Comparison of ENCODE assay signal across 27 mouse cellular contexts in the genomic region with DNA sequence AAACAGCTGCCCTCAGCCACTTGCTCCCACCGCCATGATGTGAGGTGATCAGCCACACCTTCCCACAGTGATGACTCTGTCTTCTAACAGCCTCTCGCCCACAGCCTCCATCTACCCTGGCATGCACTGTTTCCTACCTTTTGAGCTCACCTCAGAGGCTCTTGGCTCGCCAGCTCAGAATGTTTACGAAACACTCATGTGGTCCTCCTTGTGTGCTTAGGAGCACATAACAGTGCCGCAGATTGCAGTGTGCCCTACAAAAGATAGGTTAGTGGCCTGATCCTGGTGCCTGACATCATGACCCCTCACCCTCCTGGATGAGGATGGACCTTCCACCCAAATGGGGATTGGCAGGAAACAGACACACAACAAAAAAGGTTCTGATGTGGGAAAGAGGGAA.
DNase-seq lines count a peak whose midpoint lies in the region; ATAC-seq and TF ChIP-seq lines count a peak whose summit lies in the region.
"Had no signal": no experiment of that assay in that cellular context is flagged by ENCODE, and none has a peak within 500 bp of the region (broad histone marks: within the 10 kb centered on the region; RNA-seq: fewer than 3 reads in every experiment).

No protein-coding gene starts in this region.

- TF ChIP-seq POLR2A in liver, adult 2 months (IDR thresholded peaks at IDR 0.05; ENCODE audit: extremely low read depth, insufficient read depth, low read length): no peak

- peak overlapping the region; percentile 43 for H3K27ac ChIP-seq in liver, adult 2 months (replicated peaks; ENCODE audit: insufficient read depth, low read depth, low read length)
- H3K27ac ChIP-seq in liver, embryonic 12.5 days: no peak overlapping the region
- peak overlapping the region; percentile 54; the same call in 1 of the 2 replicates for H3K27ac ChIP-seq in lung, embryonic 14.5 days (ENCODE audit: low read depth)
- H3K27ac ChIP-seq in lung, postnatal 0 days (ENCODE audit: low read length): peak overlapping the region; percentile 66
- 0 out of 2 replicates have a peak overlapping the region, but pooled peaks have one; percentile 18 for H3K27ac ChIP-seq in stomach, postnatal 0 days (replicated peaks)
- H3K27ac ChIP-seq: hindbrain, embryonic 13.5 days; limb, embryonic 12.5 days; liver, embryonic 14.5 days; neural tube, embryonic 12.5 days had no signal

- peaks cover 12% of the 10 kb centered on the region for H3K4me1 ChIP-seq in liver, adult 2 months (ENCODE audit: control insufficient read depth, insufficient read depth, low read length)
- H3K4me1 ChIP-seq in liver, embryonic 12.5 days: no peaks in the 10 kb centered on the region
- H3K4me1 ChIP-seq in lung, embryonic 14.5 days (ENCODE audit: insufficient read depth): 0 out of 2 replicates have a peak, but pooled peaks cover 7% of the 10 kb centered on the region
- no peaks in the 10 kb centered on the region; the same call in 1 of the 2 replicates for H3K4me1 ChIP-seq in lung, postnatal 0 days (ENCODE audit: insufficient read depth, low read depth, low read length)
- no peaks in the 10 kb centered on the region; the same call in 1 of the 2 replicates for H3K4me1 ChIP-seq in stomach, postnatal 0 days (replicated peaks; ENCODE audit: control insufficient read depth, insufficient read depth)

- no peaks in the 10 kb centered on the region for H3K9me3 ChIP-seq in liver, embryonic 12.5 days (replicated peaks)
- H3K9me3 ChIP-seq in lung, embryonic 14.5 days (ENCODE audit: low read depth, low read length): no peaks in the 10 kb centered on the region
- H3K9me3 ChIP-seq in lung, postnatal 0 days (ENCODE audit: low read length): no peaks in the 10 kb centered on the region
- no peaks in the 10 kb centered on the region for H3K9me3 ChIP-seq in stomach, postnatal 0 days (ENCODE audit: control insufficient read depth, low read length)
- H3K9me3 ChIP-seq: hindbrain, embryonic 13.5 days had no signal

- no peaks in the 10 kb centered on the region for H3K27me3 ChIP-seq in liver, adult 2 months (ENCODE audit: control insufficient read depth, insufficient read depth, low read length)
- H3K27me3 ChIP-seq in liver, embryonic 12.5 days (replicated peaks): no peaks in the 10 kb centered on the region
- no peaks in the 10 kb centered on the region for H3K27me3 ChIP-seq in lung, embryonic 14.5 days (ENCODE audit: insufficient read depth, low read length)
- H3K27me3 ChIP-seq in lung, postnatal 0 days (replicated peaks; ENCODE audit: insufficient read depth, low read length): no peaks in the 10 kb centered on the region
- no peaks in the 10 kb centered on the region for H3K27me3 ChIP-seq in stomach, postnatal 0 days (ENCODE audit: control insufficient read depth, insufficient read depth, low read length)
- H3K27me3 ChIP-seq: limb, embryonic 12.5 days had no signal

- WGBS in liver, adult 2 months: 32% methylated on average over 5 of the region's 5 CpGs
- 74% methylated on average over 5 of the region's 5 CpGs for WGBS in liver, embryonic 12.5 days (ENCODE audit: insufficient replicate concordance)
- 69% methylated on average over 5 of the region's 5 CpGs for WGBS in lung, embryonic 14.5 days
- 61% methylated on average over 5 of the region's 5 CpGs for WGBS in lung, postnatal 0 days
- 80% methylated on average over 5 of the region's 5 CpGs for WGBS in stomach, postnatal 0 days

- peak; percentile 93 for DNase-seq in liver, adult 2 months (ENCODE audit: extremely low read depth, low read depth, low spot score)
- no peak for DNase-seq in lung, embryonic 14.5 days
- DNase-seq in lung, postnatal 0 days (ENCODE audit: low spot score): peak; percentile 82
- DNase-seq in stomach, postnatal 0 days (ENCODE audit: low spot score): no peak
- DNase-seq in heart, postnatal 4 days: no peak
- DNase-seq in urinary bladder, postnatal 14 days (ENCODE audit: low spot score): no peak
- DNase-seq: adrenal gland, postnatal 36 days; cerebellum, adult 18-20 months; cerebellum, postnatal 25 days; gastrocnemius, postnatal 14 days; heart, postnatal 36 days; kidney, adult 8-10 months; kidney, postnatal 14 days; right cerebral cortex, postnatal 4 days; thymus, adult 2 months; thymus, postnatal 36 days had no signal

- no peaks in the 10 kb centered on the region for H3K36me3 ChIP-seq in liver, adult 2 months (ENCODE audit: control insufficient read depth, insufficient read depth, low read length)
- no peaks in the 10 kb centered on the region for H3K36me3 ChIP-seq in liver, embryonic 12.5 days
- no peaks in the 10 kb centered on the region for H3K36me3 ChIP-seq in lung, embryonic 14.5 days (ENCODE audit: insufficient read depth)
- H3K36me3 ChIP-seq in lung, postnatal 0 days (ENCODE audit: insufficient read depth, low read length): no peaks in the 10 kb centered on the region
- H3K36me3 ChIP-seq in stomach, postnatal 0 days (ENCODE audit: control insufficient read depth, insufficient read depth, low read length): no peaks in the 10 kb centered on the region
- H3K36me3 ChIP-seq: hindbrain, embryonic 13.5 days; limb, embryonic 12.5 days; neural tube, embryonic 12.5 days had no signal

- TF ChIP-seq EP300 in lung, postnatal 0 days (IDR thresholded peaks at IDR 0.05): peak; percentile 65
- no peak for TF ChIP-seq EP300 in stomach, postnatal 0 days (optimal IDR thresholded peaks at IDR 0.05)

- H3K79me2 ChIP-seq in liver, adult 2 months (ENCODE audit: control insufficient read depth, insufficient read depth, low read length): no peaks in the 10 kb centered on the region

- no peak overlapping the region for H3K9ac ChIP-seq in liver, adult 2 months (ENCODE audit: low read depth, low read length)
- H3K9ac ChIP-seq in liver, embryonic 12.5 days: no peak overlapping the region
- no peak overlapping the region for H3K9ac ChIP-seq in lung, embryonic 14.5 days
- no peak overlapping the region for H3K9ac ChIP-seq in lung, postnatal 0 days (replicated peaks; ENCODE audit: low read depth)
- no peak overlapping the region; the same call in 1 of the 2 replicates for H3K9ac ChIP-seq in stomach, postnatal 0 days (ENCODE audit: low read length)
- H3K9ac ChIP-seq: hindbrain, embryonic 13.5 days; limb, embryonic 12.5 days; liver, embryonic 14.5 days; neural tube, embryonic 12.5 days had no signal

- ATAC-seq in liver, embryonic 12.5 days: no peak
- ATAC-seq in lung, embryonic 14.5 days (ENCODE audit: insufficient read depth): no peak
- ATAC-seq in lung, postnatal 0 days: peak; percentile 84
- no peak for ATAC-seq in stomach, postnatal 0 days (ENCODE audit: low FRiP score, low TSS enrichment)
- ATAC-seq: CD4-positive, CD25-positive, alpha-beta regulatory T cell, adult 4 months; forebrain, embryonic 14.5 days; intestine, embryonic 16.5 days; midbrain, embryonic 16.5 days had no signal

- no peak overlapping the region for H3K4me3 ChIP-seq in liver, adult 2 months (ENCODE audit: insufficient read depth, low read depth, low read length)
- no peak overlapping the region for H3K4me3 ChIP-seq in liver, embryonic 12.5 days
- no peak overlapping the region for H3K4me3 ChIP-seq in lung, embryonic 14.5 days (ENCODE audit: low read depth, low read length)
- no peak overlapping the region for H3K4me3 ChIP-seq in lung, postnatal 0 days (ENCODE audit: low read depth, low read length)
- H3K4me3 ChIP-seq in stomach, postnatal 0 days (ENCODE audit: low read depth, low read length): no peak overlapping the region
- H3K4me3 ChIP-seq: hindbrain, embryonic 13.5 days; limb, embryonic 12.5 days; myocyte; neural tube, embryonic 12.5 days had no signal

- no peak overlapping the region for H3K4me2 ChIP-seq in liver, embryonic 12.5 days
- no peak overlapping the region for H3K4me2 ChIP-seq in lung, embryonic 14.5 days
- H3K4me2 ChIP-seq in lung, postnatal 0 days (replicated peaks; ENCODE audit: low read depth, low read length): no peak overlapping the region
- no peak overlapping the region for H3K4me2 ChIP-seq in stomach, postnatal 0 days (replicated peaks; ENCODE audit: low read depth)
- H3K4me2 ChIP-seq: heart, embryonic 11.5 days; hindbrain, embryonic 13.5 days; limb, embryonic 12.5 days; neural tube, embryonic 12.5 days had no signal

- TF ChIP-seq CTCF in liver, adult 2 months (IDR thresholded peaks at IDR 0.05; ENCODE audit: low read depth, low read length): no peak
- TF ChIP-seq CTCF in lung, embryonic 14.5 days (IDR thresholded peaks at IDR 0.05; ENCODE audit: low read depth): no peak
- TF ChIP-seq CTCF in lung, postnatal 0 days (IDR thresholded peaks at IDR 0.05): no peak; the same call in 1 of the 2 replicates
- TF ChIP-seq CTCF in stomach, postnatal 0 days (IDR thresholded peaks at IDR 0.05; ENCODE audit: low read depth): no peak

Comparison
In these comparisons a context has a peak if more than half of its experiments do, and no peak if none do; other contexts are left out.
1. DNase-seq: peak in liver, adult 2 months (single experiment) and lung, postnatal 0 days (single experiment); none in lung, embryonic 14.5 days (single experiment), stomach, postnatal 0 days (single experiment), heart, postnatal 4 days (single experiment) and urinary bladder, postnatal 14 days (single experiment).